Mouse (Mus musculus) hindbrain, embryonic 14.5 days (tissue): ENCODE measurements around the gene Psmd3. TPM values are rescaled to one million over a fixed set of nuclear protein-coding genes. Genes with fewer than 3 reads are reported as not detected.
"Not testable (repeated sequence)": the region's sequence is repeated elsewhere in the genome, so short reads cannot be mapped to it uniquely, and the experiment has no call there.

Source experiments
- ATAC-seq: fragments of 200-750 bp; cut with Nextera tagmentation; 2 replicates; pipeline ENCODE4 v1.8.0; 2017; ENCODE audit warnings: moderate number of reproducible peaks, mild to moderate bottlenecking, moderate TSS enrichment, moderate library complexity; ENCODE audit not compliant: low FRiP score
- DNase-seq: peaks from one replicate; pipeline ENCODE4 v3.0.0-alpha.2; 2015; ENCODE audit warnings: low spot score
- H3K27ac ChIP-seq: fragments of 300-500 bp; sonication (generic); 2 replicates; pipeline ENCODE4 v1.5.1; 2014; ENCODE audit warnings: mild to moderate bottlenecking, moderate library complexity
- H3K27me3 ChIP-seq: fragments of 300-500 bp; sonication (generic); 2 replicates; pipeline ENCODE4 v1.6.1; 2014; ENCODE audit warnings: mild to moderate bottlenecking, low read length, mixed read lengths; ENCODE audit not compliant: control insufficient read depth, insufficient read depth
- H3K36me3 ChIP-seq: fragments of 300-500 bp; sonication (generic); replicated peaks from 2 replicates; pipeline ENCODE4 v1.6.1; 2014; ENCODE audit not compliant: control insufficient read depth, insufficient read depth
- H3K4me1 ChIP-seq: fragments of 300-500 bp; sonication (generic); replicated peaks from 2 replicates; pipeline ENCODE4 v1.6.1; 2014; ENCODE audit warnings: antibody characterized with exemption, low read length, mixed read lengths; ENCODE audit not compliant: control insufficient read depth, insufficient read depth
- H3K4me2 ChIP-seq: fragments of 300-500 bp; sonication (generic); replicated peaks from 2 replicates; pipeline ENCODE4 v1.6.1; 2014; ENCODE audit warnings: mild to moderate bottlenecking, moderate library complexity
- H3K4me3 ChIP-seq: fragments of 300-500 bp; sonication (generic); replicated peaks from 2 replicates; pipeline ENCODE4 v1.5.1; 2014; ENCODE audit warnings: mild to moderate bottlenecking, low read length
- H3K9ac ChIP-seq: fragments of 300-500 bp; sonication (generic); 2 replicates; pipeline ENCODE4 v1.6.1; 2014
- H3K9me3 ChIP-seq: fragments of 300-500 bp; sonication (generic); 2 replicates; pipeline ENCODE4 v1.6.1; 2016; ENCODE audit warnings: low read length; ENCODE audit not compliant: control insufficient read depth
- WGBS: fragments of 180-500 bp; shearing (Covaris S2); extraction: QIAGEN DNeasy Blood & Tissue Kit; methylation state at CpG from one replicate; pipeline ENCODE4 v1.1.7; 2014; 5-methylcytosine and 5-hydroxymethylcytosine counted together
- polyA plus RNA-seq: library from polyadenylated mRNA; unstranded; fragments of >200 nt; fragmentation: Nextera tagmentation; extraction: Ambion mirVana; gene quantifications from 2 replicates; pipeline ENCODE4 v1.2.1, GENCODE M21; 2014

Psmd3 gene
- polyA plus RNA-seq, 1 experiment from 2014 or later: 130 TPM

- not testable (repeated sequence) for DNase-seq, H3K4me3 ChIP-seq, H3K9me3 ChIP-seq, H3K4me2 ChIP-seq, H3K27me3 ChIP-seq, H3K27ac ChIP-seq, H3K9ac ChIP-seq, H3K36me3 ChIP-seq, ATAC-seq
- H3K4me1 ChIP-seq: peaks cover 36% of the 10 kb centered on the region
- 96% methylated on average over 2 of the region's 2 CpGs for WGBS
Measured at GRCm38 (mm10) chr11:98737220-98737619, 54.9 kb downstream of the Psmd3 start.

DNA sequence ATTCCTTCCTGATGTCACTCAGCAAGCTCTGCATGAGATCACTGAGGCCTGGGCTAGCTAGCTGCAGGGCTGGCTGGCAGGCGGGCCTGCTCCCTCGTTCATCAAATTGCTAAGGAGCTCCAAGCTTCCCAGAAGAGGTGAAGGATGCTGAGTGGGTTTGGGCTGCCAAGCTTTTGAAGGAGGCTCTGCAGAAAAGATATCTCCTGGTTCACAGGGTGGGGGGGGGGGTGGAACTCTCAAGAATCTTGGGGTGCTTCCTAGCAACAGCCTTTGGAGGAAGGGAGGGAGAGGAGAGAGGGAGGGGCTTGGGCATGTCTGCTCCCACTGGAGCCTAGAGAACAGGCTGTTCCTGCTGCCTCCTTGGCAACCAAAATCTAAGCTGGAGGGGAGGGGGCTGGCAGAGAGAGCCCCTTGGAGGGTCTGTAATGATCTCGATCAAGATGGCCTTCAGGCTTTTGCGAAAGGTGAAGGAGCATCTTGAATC is 56.1 kb downstream of the Psmd3 start:
- H3K9ac ChIP-seq: peak overlapping the region; percentile 36; the same call in 1 of the 2 replicates
- no peak overlapping the region; the same call in 1 of the 2 replicates for H3K4me2 ChIP-seq
- no peaks in the 10 kb centered on the region for H3K27me3 ChIP-seq
- H3K36me3 ChIP-seq: no peaks in the 10 kb centered on the region
- no peaks in the 10 kb centered on the region for H3K9me3 ChIP-seq
- H3K4me1 ChIP-seq: peaks cover 38% of the 10 kb centered on the region
- DNase-seq (peak; percentile 28), ATAC-seq (no peak)
- H3K4me3 ChIP-seq: no peak overlapping the region
- WGBS: 16% methylated on average over 4 of the region's 4 CpGs
- H3K27ac ChIP-seq: peak overlapping the region; percentile 83

- H3K27ac ChIP-seq: peak overlapping the region; percentile 83
- 52% methylated on average over 8 of the region's 9 CpGs for WGBS
- H3K9ac ChIP-seq: no peak overlapping the region
- H3K36me3 ChIP-seq: no peaks in the 10 kb centered on the region
- no peaks in the 10 kb centered on the region for H3K9me3 ChIP-seq
- no peak overlapping the region for H3K4me3 ChIP-seq
- no peak for DNase-seq
- H3K4me2 ChIP-seq: no peak overlapping the region; the same call in 1 of the 2 replicates
- no peaks in the 10 kb centered on the region for H3K27me3 ChIP-seq
- no peak for ATAC-seq
- peaks cover 43% of the 10 kb centered on the region for H3K4me1 ChIP-seq
Measured at GRCm38 (mm10) chr11:98738925-98739324, 56.6 kb downstream of the Psmd3 start.

- DNase-seq: peak; percentile 61
Measured at GRCm38 (mm10) chr11:98740026-98740392, 57.7 kb downstream of the Psmd3 start.

GRCm38 (mm10) chr11:98740393-98741050 is 58.2 kb downstream of the Psmd3 start, which contains the start of gene Thra:
TSS of gene Thra (plus strand) at chr11:98740638.
- DNase-seq (peak; percentile 70), ATAC-seq (peak; percentile 41)
- peak within 1 kb of the TSS; percentile 96 for H3K4me2 ChIP-seq
- H3K27me3 ChIP-seq: no peaks in the 10 kb centered on the region
- under 1% methylated on average over 22 of the region's 22 CpGs for WGBS
- H3K9me3 ChIP-seq: no peaks in the 10 kb centered on the region
- peaks cover 59% of the 10 kb centered on the region for H3K4me1 ChIP-seq
- peak within 1 kb of the TSS; percentile 100 for H3K9ac ChIP-seq
- no peaks in the 10 kb centered on the region for H3K36me3 ChIP-seq
- peak within 1 kb of the TSS; percentile 95 for H3K4me3 ChIP-seq
- H3K27ac ChIP-seq: peak within 1 kb of the TSS; percentile 100

More at GRCm38 (mm10) chr11:98740026-98740392, 57.7 kb downstream of the Psmd3 start:
- no peaks in the 10 kb centered on the region for H3K9me3 ChIP-seq
- no peak for ATAC-seq
- no peaks in the 10 kb centered on the region for H3K36me3 ChIP-seq
- peak overlapping the region; percentile 100 for H3K27ac ChIP-seq
- no peaks in the 10 kb centered on the region for H3K27me3 ChIP-seq
- H3K4me2 ChIP-seq: peak overlapping the region; percentile 96
- peak overlapping the region; percentile 100 for H3K9ac ChIP-seq
- peaks cover 54% of the 10 kb centered on the region for H3K4me1 ChIP-seq
- peak overlapping the region; percentile 95 for H3K4me3 ChIP-seq
- WGBS: 7% methylated on average over 8 of the region's 8 CpGs

DNA sequence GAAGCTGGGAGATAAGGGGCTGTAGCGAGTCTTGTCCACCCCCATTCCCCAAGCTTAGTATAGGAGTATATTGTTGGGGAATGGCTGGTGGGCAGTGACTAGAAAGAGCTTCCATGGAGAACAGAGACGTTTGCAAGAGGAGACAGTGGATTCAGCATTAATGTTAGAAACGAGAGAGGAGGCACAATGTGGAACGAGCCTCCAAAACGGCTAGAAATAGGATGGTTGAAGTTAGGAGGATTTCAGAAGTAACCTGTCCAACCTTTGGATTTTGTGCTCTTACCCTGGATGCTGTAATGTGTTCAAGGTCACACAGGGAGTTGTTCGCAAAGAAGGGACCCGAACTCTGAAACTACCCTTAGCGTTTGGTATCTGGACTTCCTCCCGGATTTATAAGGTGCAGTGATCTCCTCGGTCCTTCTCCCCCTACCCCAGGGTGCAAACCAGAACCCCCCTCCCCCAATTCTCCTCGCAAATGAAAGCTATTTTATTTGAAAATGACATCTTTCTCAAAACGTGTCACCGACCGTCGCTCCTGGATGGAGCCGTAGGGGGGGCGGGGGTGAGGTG is 58.8 kb downstream of the Psmd3 start:
- ATAC-seq (no peak), DNase-seq (peak; percentile 46)
- H3K36me3 ChIP-seq: no peaks in the 10 kb centered on the region
- H3K4me2 ChIP-seq: peak overlapping the region; percentile 96
- no peaks in the 10 kb centered on the region for H3K27me3 ChIP-seq
- H3K4me1 ChIP-seq: peaks cover 65% of the 10 kb centered on the region
- H3K9ac ChIP-seq: peak overlapping the region; percentile 100
- no peaks in the 10 kb centered on the region for H3K9me3 ChIP-seq
- H3K4me3 ChIP-seq: peak overlapping the region; percentile 95
- 0% methylated on average over 17 of the region's 17 CpGs for WGBS
- H3K27ac ChIP-seq: peak overlapping the region; percentile 100

DNA sequence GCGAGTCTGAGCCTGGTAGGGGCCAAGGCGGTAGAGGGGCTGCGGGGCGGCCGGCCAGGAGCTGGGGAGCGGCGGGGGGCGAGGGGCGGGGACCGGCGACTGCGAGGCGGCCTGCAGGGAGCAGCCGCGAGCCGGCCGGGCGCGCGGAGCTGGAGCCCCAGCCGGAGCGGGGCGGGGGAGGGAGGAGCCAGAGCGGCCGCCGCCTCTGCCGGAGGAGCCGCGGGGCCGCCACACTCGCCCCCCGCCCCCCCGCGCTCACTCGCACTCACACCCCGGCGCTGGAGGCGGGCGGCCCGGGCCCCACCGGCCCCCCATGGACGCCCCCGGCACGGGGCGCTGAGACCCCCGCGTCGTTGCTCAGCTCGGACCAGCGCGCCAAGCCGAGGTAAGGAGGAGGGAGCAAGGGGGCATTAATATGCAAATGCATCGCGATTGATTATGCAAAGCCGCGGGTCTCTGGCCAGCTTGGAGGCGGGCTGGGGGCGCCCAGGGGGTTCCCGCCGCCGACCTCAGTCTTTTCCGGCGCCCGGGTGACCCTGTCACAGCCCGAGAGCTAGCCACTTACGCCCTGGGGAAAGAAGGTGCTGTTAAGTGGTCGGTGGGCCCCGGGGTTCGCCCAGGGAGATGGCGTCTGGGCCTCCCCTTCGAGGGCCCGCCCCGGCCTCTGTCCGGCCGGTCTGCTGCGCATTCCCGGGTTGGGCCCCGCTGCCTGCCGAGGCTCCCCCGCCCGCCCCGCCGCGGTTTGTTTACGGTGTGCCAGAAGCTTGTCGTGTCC is 59.5 kb downstream of the Psmd3 start:
- DNase-seq: peak; percentile 83
- H3K27ac ChIP-seq: peak overlapping the region; percentile 100
- 1% methylated on average over 86 of the region's 86 CpGs for WGBS
- peaks cover 72% of the 10 kb centered on the region for H3K4me1 ChIP-seq
- H3K4me3 ChIP-seq: peak overlapping the region; percentile 95
- H3K9ac ChIP-seq: peak overlapping the region; percentile 100
- no peaks in the 10 kb centered on the region for H3K27me3 ChIP-seq
- peak; percentile 70 for ATAC-seq
- no peaks in the 10 kb centered on the region for H3K36me3 ChIP-seq
- H3K9me3 ChIP-seq: no peaks in the 10 kb centered on the region
- peak overlapping the region; percentile 96 for H3K4me2 ChIP-seq

DNA sequence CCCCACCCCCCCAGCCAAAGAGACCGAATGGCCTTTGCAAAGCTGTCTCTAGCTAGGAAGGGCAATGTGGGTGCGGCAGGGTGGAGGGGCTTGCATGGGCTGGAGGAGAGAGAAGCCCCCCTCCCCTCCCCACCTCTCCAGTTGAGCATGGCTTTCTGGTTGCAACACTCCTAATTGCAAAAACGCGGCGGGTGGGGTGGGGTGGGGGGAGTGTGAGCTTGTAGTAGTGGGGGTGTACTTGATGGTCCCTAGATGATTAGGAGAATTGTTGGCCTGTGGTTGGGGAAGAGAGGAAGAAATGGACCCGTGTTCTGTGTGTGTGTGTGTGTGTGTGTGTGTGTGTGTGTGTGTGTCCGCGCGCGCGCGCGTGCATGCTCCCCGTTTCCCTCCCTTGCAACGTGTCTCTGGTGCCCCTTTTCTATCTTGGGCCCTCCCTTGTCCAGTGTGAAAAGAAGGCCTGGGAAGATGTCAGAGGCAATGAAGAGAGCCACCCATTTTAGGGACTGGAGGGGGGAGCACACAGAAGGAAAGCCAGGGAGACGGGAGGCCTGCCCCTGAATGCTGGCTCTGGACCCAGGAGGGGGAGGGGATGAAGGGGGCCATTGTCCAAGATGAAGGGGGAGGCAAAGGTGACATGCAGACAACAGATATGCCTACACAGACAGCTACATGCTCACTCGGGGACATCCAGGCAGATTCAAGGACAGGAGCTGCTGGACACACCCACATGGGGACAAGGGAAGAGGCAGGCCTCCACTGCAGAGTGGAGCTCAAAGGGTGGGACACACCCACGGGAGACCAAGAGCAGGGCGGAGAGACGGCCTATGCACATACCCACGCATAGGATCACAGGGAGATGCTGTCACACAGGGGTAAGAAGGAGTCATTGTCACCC is 60.3 kb downstream of the Psmd3 start:
- H3K4me1 ChIP-seq: peaks cover 78% of the 10 kb centered on the region
- H3K9me3 ChIP-seq: no peaks in the 10 kb centered on the region
- peak; percentile 17 for ATAC-seq
- peak; percentile 51 for DNase-seq
- peak overlapping the region; percentile 100 for H3K9ac ChIP-seq
- no peaks in the 10 kb centered on the region for H3K27me3 ChIP-seq
- H3K4me3 ChIP-seq: peak overlapping the region; percentile 95
- WGBS: 1% methylated on average over 21 of the region's 21 CpGs
- H3K36me3 ChIP-seq: no peaks in the 10 kb centered on the region
- H3K4me2 ChIP-seq: peak overlapping the region; percentile 96
- peak overlapping the region; percentile 100 for H3K27ac ChIP-seq
